Mouse (Mus musculus) heart, adult 2 months (tissue): ENCODE measurements at regions not wholly inside any gene's neighbourhood (a gene's known extent, or its start where the extent isn't known, plus 50 kb on each side); places are given as distances from the start of the nearest gene placed in this dataset.

ENCODE experiments used
- CTCF ChIP-seq: fragments of 200-600 bp; IDR thresholded peaks from 2 replicates; pipeline ENCODE4 v1.8.1; 2022; ENCODE audit warnings: antibody characterized with exemption, mild to moderate bottlenecking, moderate library complexity
- EP300 ChIP-seq: fragments of 200-500 bp; IDR thresholded peaks from 2 replicates; pipeline ENCODE4 v1.6.1; 2011; ENCODE audit warnings: low read depth, low read length, control low read depth; ENCODE audit not compliant: insufficient read depth
- POLR2A ChIP-seq: fragments of 200-500 bp; IDR thresholded peaks from 2 replicates; pipeline ENCODE4 v1.6.1; 2011; ENCODE audit warnings: mild to moderate bottlenecking, low read depth, low read length, control low read depth; ENCODE audit not compliant: insufficient read depth

DNA sequence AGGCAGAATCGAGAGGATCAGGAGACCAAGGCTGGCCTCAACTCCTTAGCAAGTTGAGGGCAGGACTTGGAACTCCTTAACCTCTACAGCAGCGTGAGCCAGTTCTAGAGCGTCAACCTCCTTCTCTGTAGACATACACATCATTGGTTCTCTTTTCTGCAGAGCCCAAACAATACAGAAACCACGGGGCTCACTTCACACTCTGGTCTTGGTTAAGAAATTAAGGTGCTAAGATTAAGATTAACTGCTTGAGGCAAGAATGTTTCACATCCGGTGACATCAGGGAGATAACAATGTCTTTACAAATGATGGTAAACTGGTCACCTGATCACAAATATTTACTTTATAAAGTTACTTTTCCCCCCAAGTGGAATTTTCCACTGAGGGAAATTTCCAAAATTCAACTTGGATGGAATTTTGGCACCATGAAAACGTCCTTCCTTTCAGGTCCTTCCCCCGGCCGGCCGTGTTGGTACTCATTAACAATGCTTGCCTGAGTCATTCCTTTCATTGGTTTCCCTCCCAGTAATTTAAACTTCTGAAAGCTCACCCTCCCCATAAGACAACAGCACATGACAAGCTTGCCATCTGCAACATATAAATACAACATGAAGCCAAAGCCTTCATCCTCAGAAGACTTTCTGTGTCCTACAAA lies 77.3 kb upstream of the Kdm7a start:
- TF ChIP-seq POLR2A (no peak), CTCF (no peak), EP300 (no peak)
